In the genomic region with DNA sequence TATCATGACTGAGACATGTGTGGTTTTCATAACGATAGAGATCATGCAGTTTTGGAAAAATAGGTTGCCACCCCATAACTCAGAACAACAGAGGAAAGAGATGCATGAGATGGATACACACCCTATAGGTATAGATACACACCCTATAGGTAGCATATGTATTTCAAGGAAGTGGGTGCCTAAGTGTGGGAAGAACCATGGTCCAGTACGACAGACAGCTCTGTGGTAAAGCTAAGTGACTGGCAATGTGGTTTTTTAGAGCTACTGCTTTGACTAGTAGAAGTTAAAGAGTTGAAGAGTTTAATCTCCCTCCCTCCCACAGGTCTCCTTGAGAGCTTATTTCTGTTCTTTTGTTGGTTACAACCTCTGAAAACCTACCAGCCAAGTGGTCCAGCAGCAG, we compare ENCODE assay signal across 26 mouse cellular contexts.
"Had no signal": no experiment of that assay in that cellular context is flagged by ENCODE, and none has a peak within 500 bp of the region (broad histone marks: within the 10 kb centered on the region; RNA-seq: fewer than 3 reads in every experiment).

No protein-coding gene starts in this region.

- H3K27ac ChIP-seq: heart, adult 2 months; heart, embryonic 13.5 days; heart, embryonic 15.5 days; hindbrain, embryonic 13.5 days; hindbrain, embryonic 15.5 days; hindbrain, postnatal 0 days; intestine, embryonic 15.5 days; limb, embryonic 13.5 days; limb, embryonic 15.5 days; liver, embryonic 12.5 days; liver, embryonic 14.5 days had no signal

- H3K9me3 ChIP-seq: heart, embryonic 13.5 days; heart, embryonic 15.5 days; hindbrain, embryonic 13.5 days; hindbrain, embryonic 15.5 days; intestine, embryonic 15.5 days; limb, embryonic 15.5 days; liver, embryonic 12.5 days had no signal

- H3K36me3 ChIP-seq: heart, embryonic 13.5 days; heart, embryonic 15.5 days; hindbrain, embryonic 13.5 days; hindbrain, embryonic 15.5 days; intestine, embryonic 15.5 days; limb, embryonic 13.5 days; limb, embryonic 15.5 days; liver, embryonic 12.5 days had no signal

- ATAC-seq: hindbrain, postnatal 0 days; inflammation-experienced regulatory T-cells, adult 6 months; intestine, embryonic 15.5 days; intestine, postnatal 0 days; liver, embryonic 12.5 days had no signal

- DNase-seq: gastrocnemius, postnatal 14 days; gastrocnemius, postnatal 36 days; heart, adult 11 months; heart, adult 2 months; heart, postnatal 14 days; heart, postnatal 36 days; kidney, adult 18-20 months; kidney, adult 8-10 months; kidney, postnatal 10 days; kidney, postnatal 36 days; layer of hippocampus, adult 9-11 months; layer of hippocampus, postnatal 36 days; left cerebral cortex, postnatal 4 days had no signal

- H3K4me3 ChIP-seq: heart, adult 2 months; heart, embryonic 13.5 days; heart, embryonic 15.5 days; hindbrain, embryonic 13.5 days; hindbrain, embryonic 15.5 days; intestine, embryonic 15.5 days; limb, embryonic 13.5 days; limb, embryonic 15.5 days; liver, embryonic 12.5 days had no signal

- H3K9ac ChIP-seq: heart, embryonic 13.5 days; heart, embryonic 15.5 days; hindbrain, embryonic 13.5 days; hindbrain, embryonic 15.5 days; intestine, embryonic 15.5 days; limb, embryonic 13.5 days; limb, embryonic 15.5 days; liver, embryonic 12.5 days; liver, embryonic 14.5 days had no signal

- H3K4me2 ChIP-seq: heart, embryonic 11.5 days; heart, embryonic 13.5 days; heart, embryonic 15.5 days; hindbrain, embryonic 13.5 days; hindbrain, embryonic 15.5 days; intestine, embryonic 15.5 days; limb, embryonic 13.5 days; limb, embryonic 15.5 days; liver, embryonic 12.5 days had no signal

- H3K4me1 ChIP-seq: hindbrain, embryonic 13.5 days; intestine, embryonic 15.5 days had no signal

- H3K27me3 ChIP-seq: heart, embryonic 13.5 days; heart, embryonic 15.5 days; hindbrain, embryonic 13.5 days; hindbrain, embryonic 15.5 days; intestine, embryonic 15.5 days; limb, embryonic 13.5 days; limb, embryonic 15.5 days; liver, embryonic 12.5 days had no signal
